Mouse (Mus musculus) layer of hippocampus, postnatal 10 days (tissue): ENCODE measurements around the gene Lpp. TPM values are rescaled to one million over a fixed set of nuclear protein-coding genes. Genes with fewer than 3 reads are reported as not detected.
A peak's percentile ranks its signal among the peaks of the same experiment; 100 is the strongest.

ENCODE experiments used
- DNase-seq, 2 experiments: peaks; one replicate each; pipeline ENCODE4 v3.0.0; 2021; ENCODE audit warnings: low spot score in 2 of 2
- total RNA-seq, 2 experiments: library from RNA; stranded (reverse); gene quantifications; 2 replicates each; pipeline ENCODE4 v1.2.3; 2021

Lpp gene
- total RNA-seq, 2 experiments from 2014 or later: 10.9 to 11.2 TPM

- no peak for DNase-seq
Observed at GRCm38 (mm10) chr16:24791984-24792383, 398.7 kb downstream of the Lpp start.

DNA sequence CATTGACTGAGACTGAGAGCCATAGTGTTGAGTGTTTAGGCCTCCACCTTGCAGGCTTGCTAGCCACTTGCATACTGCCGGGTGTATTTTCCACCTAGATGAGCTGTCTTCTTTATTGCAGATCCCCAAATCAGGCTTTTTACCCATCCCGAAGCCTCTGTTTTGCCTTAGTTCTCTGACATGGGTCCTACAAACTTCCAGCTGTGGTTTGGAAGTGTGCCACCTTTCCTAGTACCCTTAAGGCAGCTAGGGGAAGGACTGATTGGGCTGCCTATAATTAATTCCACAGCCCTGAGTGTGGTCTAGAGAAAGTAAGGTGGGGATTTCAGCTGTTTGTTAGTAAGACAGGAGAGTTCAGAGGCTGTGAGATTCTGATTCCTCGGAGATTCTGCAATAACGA lies 399.5 kb downstream of the Lpp start:
- DNase-seq: no peak

GRCm38 (mm10) chr16:24794665-24795064 lies 401.4 kb downstream of the Lpp start:
- no peak for DNase-seq

GRCm38 (mm10) chr16:24801355-24801754 lies 408.0 kb downstream of the Lpp start:
- DNase-seq: no peak

- DNase-seq: no peak
Observed at GRCm38 (mm10) chr16:24801780-24802179, 408.5 kb downstream of the Lpp start.

DNA sequence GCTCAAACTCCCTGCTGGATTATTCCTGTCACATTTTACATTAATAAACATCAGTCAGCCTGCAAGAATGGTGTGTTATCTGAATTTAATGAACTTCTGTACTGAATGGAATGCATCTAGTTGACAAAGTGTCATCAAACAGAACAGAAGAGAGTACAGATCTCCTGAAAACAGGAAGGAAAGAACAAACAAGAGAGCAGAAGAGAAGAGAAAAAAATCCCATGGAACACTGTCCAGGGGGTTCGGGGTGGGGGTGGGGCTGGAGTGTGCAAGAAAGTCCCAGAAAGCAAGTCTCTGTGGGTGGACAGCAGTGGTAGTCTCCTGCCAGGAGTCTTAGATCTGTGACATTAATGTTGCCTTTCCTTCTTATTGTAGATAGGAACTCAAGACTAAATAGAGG lies 412.8 kb downstream of the Lpp start:
- DNase-seq: no peak

GRCm38 (mm10) chr16:24807565-24807964 lies 414.3 kb downstream of the Lpp start:
- no peak for DNase-seq

GRCm38 (mm10) chr16:24809811-24810210 lies 416.5 kb downstream of the Lpp start:
- DNase-seq: no peak

GRCm38 (mm10) chr16:24816621-24817020 lies 423.3 kb downstream of the Lpp start:
- no peak for DNase-seq

DNA sequence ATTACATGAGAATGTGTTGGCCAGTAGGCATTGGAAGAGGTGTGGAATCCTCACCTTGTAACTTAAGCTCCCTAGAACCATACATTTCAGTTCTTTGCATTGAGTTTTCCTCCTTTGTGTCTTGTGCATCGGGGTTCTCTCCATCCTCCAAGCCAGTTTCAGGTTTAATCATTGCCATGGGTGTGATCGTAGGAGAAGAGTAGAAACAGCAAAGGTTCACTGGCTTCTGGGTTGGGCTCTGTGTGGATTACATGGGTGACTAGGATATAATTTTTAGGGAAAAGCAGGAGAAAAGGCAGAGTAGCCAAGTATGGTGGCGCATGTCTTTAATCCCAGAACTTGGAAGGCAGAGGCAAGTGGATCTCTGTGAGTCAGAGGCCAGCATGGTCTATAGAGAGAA lies 424.1 kb downstream of the Lpp start:
- DNase-seq: no peak

DNA sequence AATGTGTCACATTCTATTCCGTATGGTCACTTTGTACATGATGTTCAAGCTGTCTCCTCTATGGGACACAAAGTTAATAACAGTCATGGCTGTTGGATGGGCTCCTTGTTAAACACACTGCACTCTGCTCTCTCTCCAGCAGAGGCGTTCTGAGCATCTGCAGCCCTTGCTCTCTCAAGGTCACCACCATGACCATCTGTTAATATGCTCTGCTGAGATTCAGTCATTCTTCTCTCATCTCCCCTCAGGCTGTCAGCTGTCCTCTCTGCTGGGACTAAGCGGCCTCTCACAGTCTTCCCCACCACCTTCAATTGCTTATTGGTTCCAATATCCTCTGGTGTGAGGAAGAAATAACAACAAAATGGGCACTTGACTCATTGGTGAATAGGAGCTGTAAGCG lies 425.8 kb downstream of the Lpp start:
- DNase-seq: no peak

DNA sequence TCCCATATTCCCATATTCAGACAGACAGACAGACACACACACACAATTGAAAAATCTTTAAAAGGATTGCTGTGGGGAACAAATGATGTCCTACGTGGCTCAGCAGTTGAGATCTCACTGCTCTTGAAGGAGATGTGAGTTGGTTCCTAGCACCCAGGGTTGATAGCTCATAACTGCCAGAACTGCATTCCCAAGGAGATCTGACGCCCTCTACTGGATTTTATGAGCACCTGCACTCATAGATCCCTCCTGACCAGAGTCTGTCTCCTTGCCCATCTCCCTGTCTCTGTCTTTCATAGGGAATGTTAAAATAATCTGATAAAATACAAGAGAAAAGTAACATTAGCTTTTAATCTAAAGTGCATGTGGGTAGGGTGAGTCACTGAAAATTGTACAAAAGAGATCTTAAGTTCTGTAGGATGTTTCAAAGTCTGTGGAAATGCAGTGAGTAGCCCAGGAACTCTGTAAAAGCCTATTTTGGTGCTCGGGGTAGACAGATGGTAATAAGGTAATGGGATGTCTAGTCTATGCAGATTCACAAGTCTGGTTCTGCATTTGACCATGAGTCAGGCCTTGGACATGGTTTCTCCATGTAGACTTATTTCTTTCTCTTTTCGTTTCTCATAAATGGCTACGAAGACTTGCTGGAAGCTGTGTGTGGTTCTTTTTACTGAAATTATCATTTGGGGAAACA lies 429.0 kb downstream of the Lpp start:
- no peak for DNase-seq

- peak in 1 of 2 experiments; percentile 23 for DNase-seq
Observed at GRCm38 (mm10) chr16:24822918-24823317, 429.6 kb downstream of the Lpp start.

GRCm38 (mm10) chr16:24826390-24826789 lies 433.1 kb downstream of the Lpp start:
- no peak for DNase-seq

DNA sequence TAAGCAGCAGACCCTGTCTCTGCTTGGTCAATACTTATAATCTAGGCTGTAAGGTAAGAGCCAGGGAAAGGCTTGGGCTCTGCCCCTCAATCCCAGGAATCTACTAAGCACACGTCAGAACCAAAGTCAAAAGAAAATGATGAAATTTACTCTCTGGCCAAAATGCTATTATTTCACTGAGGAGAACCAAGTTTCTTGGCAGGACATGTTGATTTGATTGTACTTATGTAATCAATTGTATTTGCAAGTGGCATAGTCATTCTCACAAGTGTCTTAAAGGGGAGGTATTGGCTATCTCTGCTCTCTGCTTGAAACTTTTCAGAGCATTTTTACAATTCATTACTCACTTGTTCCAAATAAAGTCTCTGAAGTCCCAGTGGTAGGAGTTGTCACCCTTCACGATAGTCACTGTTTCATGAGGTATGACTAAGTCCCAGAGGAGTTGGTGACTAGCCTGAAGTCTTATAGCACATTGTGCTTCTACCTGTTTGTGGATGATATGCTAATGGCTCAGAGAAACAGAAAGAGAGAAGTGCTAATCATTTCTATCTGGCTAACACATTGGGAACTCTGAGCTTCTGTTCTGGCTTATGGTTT lies 435.0 kb downstream of the Lpp start:
- no peak for DNase-seq

GRCm38 (mm10) chr16:24829860-24830259 lies 436.6 kb downstream of the Lpp start:
- no peak for DNase-seq

DNA sequence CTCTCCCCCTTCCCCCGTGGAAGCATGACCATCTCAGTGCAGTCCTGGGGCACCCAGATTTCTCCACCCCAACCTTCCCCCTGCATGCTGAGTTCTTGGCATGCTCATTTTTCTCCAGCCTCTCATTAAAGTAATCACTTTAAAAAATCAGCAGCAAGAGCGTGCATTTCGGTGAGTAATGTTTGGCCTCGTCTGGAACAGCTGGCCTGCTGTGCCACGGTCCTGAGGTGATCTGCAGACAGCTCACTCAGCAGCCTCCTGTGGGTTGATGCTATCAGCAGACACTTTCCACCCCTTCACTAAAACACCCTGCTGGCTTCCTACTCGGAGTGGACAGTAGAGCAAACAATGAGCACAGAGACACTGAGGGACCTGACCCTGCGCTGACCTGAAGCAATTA lies 437.6 kb downstream of the Lpp start:
- DNase-seq: no peak

GRCm38 (mm10) chr16:24833221-24833620 lies 439.9 kb downstream of the Lpp start:
- no peak for DNase-seq

DNA sequence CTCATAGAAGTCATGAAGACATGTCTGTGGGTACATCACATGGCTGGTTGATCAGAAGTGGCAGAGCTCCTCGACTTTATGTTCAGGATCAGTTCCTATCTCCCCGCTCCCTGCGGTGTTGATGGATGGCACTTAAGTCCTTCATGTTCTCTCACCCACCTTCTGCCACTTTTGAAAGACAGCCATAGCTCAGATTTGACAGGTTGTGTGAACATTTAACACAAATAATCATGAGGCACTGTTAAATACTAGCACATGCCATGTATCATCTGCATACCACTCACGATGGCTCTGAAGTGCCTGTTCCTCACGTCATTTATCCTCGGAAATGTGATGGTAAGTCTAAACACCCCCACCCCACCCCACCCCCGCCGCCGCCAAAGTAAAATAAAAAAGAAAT lies 441.2 kb downstream of the Lpp start:
- no peak for DNase-seq

GRCm38 (mm10) chr16:24836550-24836949 lies 443.2 kb downstream of the Lpp start:
- no peak for DNase-seq

DNA sequence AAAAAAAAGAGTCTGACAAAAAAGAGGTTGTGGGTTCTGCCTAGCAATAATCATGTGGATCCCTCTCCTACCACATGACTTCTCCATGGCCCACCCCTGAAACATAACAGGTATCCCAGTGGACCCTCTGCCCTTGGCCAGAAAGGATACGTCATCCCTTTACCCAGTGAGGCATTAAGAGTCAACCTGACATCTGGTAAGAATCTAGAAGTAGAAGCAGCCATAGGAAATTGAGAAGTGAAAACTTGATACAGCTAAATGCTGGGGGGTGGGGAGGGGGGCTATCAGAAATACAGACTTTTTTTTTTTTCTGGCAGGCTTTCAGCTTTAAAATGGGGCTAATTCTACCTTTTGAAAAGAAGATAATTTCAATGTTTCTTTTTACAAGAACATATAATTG lies 445.7 kb downstream of the Lpp start:
- DNase-seq: no peak

DNA sequence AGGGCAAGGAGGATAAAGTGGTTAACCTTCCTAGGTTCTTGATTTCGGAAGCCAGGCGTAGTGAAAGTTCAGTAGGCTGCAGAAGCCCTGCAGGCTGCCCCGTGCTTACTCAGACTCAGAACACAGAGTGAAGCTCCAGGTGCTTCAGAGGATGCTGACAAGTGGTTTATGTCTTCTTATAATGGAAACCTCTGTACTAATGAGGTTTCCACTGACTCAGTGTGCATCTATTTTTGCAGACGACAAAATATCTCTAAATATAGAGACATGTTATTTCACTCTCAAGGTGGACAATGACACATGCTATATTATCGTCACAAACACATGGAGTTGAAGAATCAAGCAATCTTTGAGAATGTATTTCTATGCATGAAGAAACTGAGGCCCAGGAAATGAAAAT lies 446.8 kb downstream of the Lpp start:
- DNase-seq: no peak

DNA sequence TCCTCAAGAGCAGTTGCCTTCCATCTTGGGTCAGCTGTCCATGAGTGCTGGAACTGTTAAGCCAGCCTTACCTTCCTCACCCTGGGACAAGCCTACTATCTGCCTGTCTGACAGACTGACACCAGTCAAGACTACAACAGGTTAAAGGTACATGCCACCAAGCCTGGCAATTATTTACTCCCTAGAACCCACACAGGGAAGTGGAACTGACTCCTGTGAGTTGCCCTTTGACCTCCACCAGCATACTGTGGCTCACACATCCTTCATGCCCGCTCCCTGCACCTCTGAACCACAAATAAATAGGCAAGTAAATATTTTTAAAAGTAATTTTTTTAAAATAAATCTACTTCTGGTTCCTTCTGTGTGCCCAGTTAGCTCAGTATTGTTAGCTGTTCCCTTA lies 452.8 kb downstream of the Lpp start:
- DNase-seq: no peak
